Mouse (Mus musculus) forebrain, embryonic 13.5 days (tissue): ENCODE results near the gene Myo16. TPM values are rescaled to one million over a fixed set of nuclear protein-coding genes. Genes with fewer than 3 reads are reported as not detected.

Experiments used
- ATAC-seq: fragments of 200-750 bp; cut with Nextera tagmentation; 2 replicates; pipeline ENCODE4 v1.8.0; 2017
- H3K27ac ChIP-seq: fragments of 300-500 bp; sonication (generic); 2 replicates; pipeline ENCODE4 v1.5.1; 2015; ENCODE audit warnings: inconsistent platforms, mild to moderate bottlenecking, moderate library complexity
- H3K27me3 ChIP-seq: fragments of 300-500 bp; sonication (generic); 2 replicates; pipeline ENCODE4 v1.6.1; 2015; ENCODE audit warnings: mild to moderate bottlenecking, inconsistent platforms
- H3K36me3 ChIP-seq: fragments of 300-500 bp; sonication (generic); 2 replicates; pipeline ENCODE4 v1.6.1; 2015; ENCODE audit warnings: mild to moderate bottlenecking, inconsistent platforms; ENCODE audit not compliant: poor library complexity, severe bottlenecking
- H3K4me1 ChIP-seq: fragments of 300-500 bp; sonication (generic); 2 replicates; pipeline ENCODE4 v1.6.1; 2015; ENCODE audit warnings: inconsistent platforms
- H3K4me2 ChIP-seq: fragments of 300-500 bp; sonication (generic); 2 replicates; pipeline ENCODE4 v1.6.1; 2015; ENCODE audit warnings: inconsistent platforms, mild to moderate bottlenecking, moderate library complexity
- H3K4me3 ChIP-seq: fragments of 300-500 bp; sonication (generic); 2 replicates; pipeline ENCODE4 v1.5.1; 2015; ENCODE audit warnings: mild to moderate bottlenecking, inconsistent platforms
- H3K9ac ChIP-seq: fragments of 300-500 bp; sonication (generic); 2 replicates; pipeline ENCODE4 v1.6.1; 2015; ENCODE audit warnings: mild to moderate bottlenecking, inconsistent platforms
- H3K9me3 ChIP-seq: fragments of 300-500 bp; sonication (generic); replicated peaks from 2 replicates; pipeline ENCODE4 v1.6.1; 2016; ENCODE audit warnings: inconsistent platforms
- WGBS: fragments of 180-500 bp; shearing (Covaris S2); methylation state at CpG from one replicate; pipeline ENCODE4 v1.1.7; 2015; 5-methylcytosine and 5-hydroxymethylcytosine counted together
- polyA plus RNA-seq: library from polyadenylated mRNA; unstranded; fragments of >200 nt; fragmentation: Nextera tagmentation; extraction: Ambion mirVana; gene quantifications from 2 replicates; pipeline ENCODE4 v1.2.1, GENCODE M21; 2015

The Myo16 gene
- polyA plus RNA-seq, 1 experiment from 2014 or later = 2.0 TPM

- Histone ChIP-seq H3K36me3 (no peaks in the 10 kb centered on the region), H3K9me3 (no peaks in the 10 kb centered on the region), H3K27me3 (no peaks in the 10 kb centered on the region), H3K9ac (no peak overlapping the region), H3K4me2 (no peak overlapping the region), H3K27ac (no peak overlapping the region), H3K4me1 (peaks cover 44% of the 10 kb centered on the region), H3K4me3 (no peak overlapping the region)
- no peak for ATAC-seq
- 81% methylated on average over 2 of the region's 2 CpGs for WGBS
Observed at GRCm38 (mm10) chr8:10394506-10394905, 240.8 kb downstream of the Myo16 start.

DNA sequence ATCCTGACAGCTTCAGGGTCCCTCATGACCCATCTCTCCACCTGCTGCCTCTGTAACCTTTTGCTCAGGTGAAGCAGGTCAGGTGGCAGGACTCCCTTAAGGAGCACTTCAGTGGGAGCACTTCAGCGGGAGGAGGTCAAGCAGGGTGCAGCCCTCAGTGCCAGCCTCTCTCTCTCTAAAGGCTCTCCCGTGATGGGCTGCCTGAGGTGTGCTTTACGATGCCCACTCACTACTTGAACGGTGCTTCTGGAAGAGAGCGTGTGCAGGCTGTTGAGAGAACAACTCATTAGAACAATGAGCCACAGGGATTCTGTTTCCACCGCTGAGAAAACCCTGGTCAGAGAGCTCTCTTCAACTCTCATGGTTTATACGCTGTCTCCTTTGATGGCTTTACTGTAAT is 241.4 kb downstream of the Myo16 start:
- Histone ChIP-seq H3K4me2 (no peak overlapping the region), H3K36me3 (no peaks in the 10 kb centered on the region), H3K4me3 (no peak overlapping the region), H3K27ac (no peak overlapping the region), H3K9ac (no peak overlapping the region), H3K4me1 (peaks cover 42% of the 10 kb centered on the region), H3K27me3 (no peaks in the 10 kb centered on the region), H3K9me3 (no peaks in the 10 kb centered on the region)
- WGBS = 45% methylated on average over 7 of the region's 7 CpGs
- no peak for ATAC-seq

GRCm38 (mm10) chr8:10402606-10403005 is 248.9 kb downstream of the Myo16 start:
- no peaks in the 10 kb centered on the region for H3K36me3 ChIP-seq
- peak; percentile 39 for ATAC-seq
- H3K27ac ChIP-seq = no peak overlapping the region
- H3K27me3 ChIP-seq = no peaks in the 10 kb centered on the region
- WGBS = 16% methylated on average over 4 of the region's 4 CpGs
- H3K9ac ChIP-seq = no peak overlapping the region
- no peaks in the 10 kb centered on the region for H3K4me1 ChIP-seq
- H3K9me3 ChIP-seq = no peaks in the 10 kb centered on the region
- no peak overlapping the region for H3K4me2 ChIP-seq
- no peak overlapping the region for H3K4me3 ChIP-seq

- Histone ChIP-seq H3K4me3 (no peak overlapping the region), H3K36me3 (no peaks in the 10 kb centered on the region), H3K9ac (no peak overlapping the region), H3K4me1 (no peaks in the 10 kb centered on the region), H3K4me2 (no peak overlapping the region), H3K9me3 (no peaks in the 10 kb centered on the region), H3K27ac (no peak overlapping the region), H3K27me3 (no peaks in the 10 kb centered on the region)
- ATAC-seq = peak; percentile 46
- 41% methylated on average over 8 of the region's 8 CpGs for WGBS
Observed at GRCm38 (mm10) chr8:10405469-10405868, 251.8 kb downstream of the Myo16 start.

GRCm38 (mm10) chr8:10409043-10409442 is 255.3 kb downstream of the Myo16 start:
- Histone ChIP-seq H3K4me3 (no peak overlapping the region), H3K27me3 (no peaks in the 10 kb centered on the region), H3K4me2 (no peak overlapping the region), H3K9me3 (no peaks in the 10 kb centered on the region), H3K9ac (no peak overlapping the region), H3K27ac (no peak overlapping the region), H3K36me3 (no peaks in the 10 kb centered on the region), H3K4me1 (peaks cover 27% of the 10 kb centered on the region)
- 92% methylated on average over 9 of the region's 9 CpGs for WGBS
- ATAC-seq = no peak

DNA sequence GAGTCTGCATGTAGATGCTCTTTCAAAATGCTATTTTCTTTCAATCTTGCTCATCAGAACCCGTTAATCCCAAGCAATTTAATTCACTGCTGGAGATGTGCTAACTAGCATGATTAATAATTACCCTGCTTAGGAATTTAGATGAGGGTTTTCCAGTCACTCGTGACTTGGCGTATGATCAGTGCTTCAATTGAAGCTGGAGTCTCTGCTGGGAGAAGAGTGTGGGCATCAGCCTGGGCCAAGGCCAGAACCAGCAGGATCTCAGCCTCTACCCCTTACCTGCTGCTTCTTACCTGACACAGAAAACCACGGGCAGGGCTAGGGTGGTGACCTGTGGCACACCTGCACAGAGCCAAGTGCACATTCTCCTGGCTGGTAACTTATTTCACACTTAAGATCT is 257.8 kb downstream of the Myo16 start:
- Histone ChIP-seq H3K4me2 (no peak overlapping the region), H3K4me1 (peaks cover 33% of the 10 kb centered on the region), H3K4me3 (no peak overlapping the region), H3K27me3 (no peaks in the 10 kb centered on the region), H3K9me3 (no peaks in the 10 kb centered on the region), H3K27ac (peak overlapping the region; percentile 41), H3K9ac (no peak overlapping the region), H3K36me3 (no peaks in the 10 kb centered on the region)
- peak; percentile 20; the same call in 1 of the 2 replicates for ATAC-seq
- 37% methylated on average over 4 of the region's 4 CpGs for WGBS

DNA sequence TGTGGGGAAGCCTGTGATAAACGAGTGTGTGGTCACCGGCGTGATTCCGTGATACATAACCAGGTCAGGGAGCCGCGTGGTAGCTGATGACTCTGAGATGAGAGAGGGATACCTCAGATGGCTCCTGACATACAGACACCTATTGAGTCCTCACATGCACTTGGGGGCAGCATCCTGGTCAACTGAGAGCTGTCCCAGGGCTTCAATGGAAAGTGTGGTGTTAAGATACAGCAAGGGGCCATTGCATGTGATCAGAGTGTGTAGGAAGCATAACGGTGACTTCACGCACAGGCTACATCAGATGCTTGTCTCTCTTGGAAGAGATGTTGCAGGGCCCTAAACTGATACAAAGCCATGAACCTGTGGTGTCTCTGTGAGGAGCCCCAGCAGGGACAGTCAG is 260.2 kb downstream of the Myo16 start:
- no peaks in the 10 kb centered on the region for H3K36me3 ChIP-seq
- no peak overlapping the region for H3K4me2 ChIP-seq
- H3K9me3 ChIP-seq = no peaks in the 10 kb centered on the region
- no peak overlapping the region for H3K27ac ChIP-seq
- H3K27me3 ChIP-seq = no peaks in the 10 kb centered on the region
- no peak for ATAC-seq
- WGBS = 88% methylated on average over 8 of the region's 8 CpGs
- no peak overlapping the region for H3K9ac ChIP-seq
- H3K4me3 ChIP-seq = no peak overlapping the region
- H3K4me1 ChIP-seq = peaks cover 39% of the 10 kb centered on the region

DNA sequence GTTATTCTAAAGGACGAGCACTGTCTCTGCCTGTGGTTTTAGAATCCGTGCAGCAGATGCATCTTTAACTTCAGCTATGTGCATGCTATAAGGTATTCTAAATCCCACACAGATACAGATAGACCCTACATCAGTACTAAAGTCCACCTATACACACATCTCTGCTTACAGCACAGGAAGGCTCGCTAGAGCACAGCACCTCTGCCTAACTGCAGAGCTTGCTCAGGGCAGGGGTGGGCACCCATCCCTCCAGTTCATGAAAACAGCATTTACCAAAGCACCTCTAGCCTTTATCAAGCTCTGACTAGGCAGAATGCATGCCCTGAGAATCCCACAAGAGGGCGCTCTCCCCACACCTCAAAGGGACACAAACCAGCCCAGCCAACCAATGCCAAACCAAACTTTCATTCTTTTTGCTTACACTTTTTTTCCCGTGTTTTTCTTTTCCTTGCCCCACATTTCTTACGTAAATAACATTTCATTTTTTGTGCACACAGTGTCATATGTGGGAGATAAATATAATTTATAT is 261.0 kb downstream of the Myo16 start:
- Histone ChIP-seq H3K36me3 (no peaks in the 10 kb centered on the region), H3K4me3 (no peak overlapping the region), H3K27me3 (no peaks in the 10 kb centered on the region), H3K4me2 (no peak overlapping the region), H3K4me1 (peaks cover 47% of the 10 kb centered on the region), H3K9ac (no peak overlapping the region), H3K9me3 (no peaks in the 10 kb centered on the region), H3K27ac (no peak overlapping the region)
- WGBS = 21% methylated on average over 6 of the region's 6 CpGs
- peak; percentile 5; the same call in 1 of the 2 replicates for ATAC-seq

DNA sequence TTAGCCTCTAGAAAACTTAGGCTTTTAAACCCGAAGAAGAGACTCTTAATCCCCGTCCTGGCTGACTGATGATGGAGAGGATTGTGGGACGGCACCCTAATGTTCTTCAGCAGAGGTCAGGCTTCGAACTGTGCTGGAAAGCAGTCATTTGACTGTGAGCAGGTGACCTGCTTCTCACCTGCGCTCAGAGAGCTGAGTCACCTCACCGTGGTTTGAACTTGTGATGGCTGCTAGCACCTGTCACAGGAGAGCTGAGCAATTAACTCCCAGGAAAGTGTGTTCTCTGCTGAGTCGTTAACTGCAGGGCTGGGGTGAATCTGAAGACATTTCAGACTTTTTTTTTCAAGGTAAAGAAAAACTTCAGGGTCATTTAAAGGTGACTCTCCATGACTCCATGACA is 261.6 kb downstream of the Myo16 start:
- no peak overlapping the region for H3K9ac ChIP-seq
- no peak overlapping the region for H3K27ac ChIP-seq
- H3K4me2 ChIP-seq = no peak overlapping the region
- no peaks in the 10 kb centered on the region for H3K9me3 ChIP-seq
- 23% methylated on average over 7 of the region's 7 CpGs for WGBS
- no peak for ATAC-seq
- no peaks in the 10 kb centered on the region for H3K27me3 ChIP-seq
- H3K36me3 ChIP-seq = no peaks in the 10 kb centered on the region
- H3K4me3 ChIP-seq = no peak overlapping the region
- H3K4me1 ChIP-seq = peaks cover 48% of the 10 kb centered on the region

GRCm38 (mm10) chr8:10415885-10416284 is 262.2 kb downstream of the Myo16 start:
- Histone ChIP-seq H3K27me3 (no peaks in the 10 kb centered on the region), H3K27ac (no peak overlapping the region), H3K4me2 (no peak overlapping the region), H3K36me3 (no peaks in the 10 kb centered on the region), H3K4me1 (peaks cover 47% of the 10 kb centered on the region), H3K4me3 (no peak overlapping the region), H3K9me3 (no peaks in the 10 kb centered on the region), H3K9ac (no peak overlapping the region)
- 86% methylated on average over 9 of the region's 9 CpGs for WGBS
- no peak for ATAC-seq

DNA sequence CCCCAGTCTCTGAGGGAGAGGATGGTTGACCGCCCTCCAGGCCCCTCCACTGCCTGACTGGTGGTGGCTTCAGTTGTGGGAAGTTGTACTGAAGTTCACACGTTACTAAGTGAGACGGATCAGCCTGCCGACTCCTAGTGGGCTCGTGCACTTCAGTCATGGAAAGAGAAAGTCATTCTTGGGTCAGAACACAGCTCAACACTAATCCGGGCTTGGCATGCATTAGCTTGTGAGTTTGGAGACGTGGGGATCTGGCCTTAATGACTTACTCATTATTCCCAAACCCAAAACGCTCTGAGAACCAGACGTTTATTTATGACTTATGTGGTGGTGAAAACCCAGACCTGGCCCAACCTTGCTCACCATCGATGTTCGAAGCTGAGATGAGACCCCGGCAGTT is 263.1 kb downstream of the Myo16 start:
- Histone ChIP-seq H3K36me3 (no peaks in the 10 kb centered on the region), H3K27ac (no peak overlapping the region), H3K4me3 (no peak overlapping the region), H3K4me1 (peaks cover 38% of the 10 kb centered on the region), H3K9me3 (no peaks in the 10 kb centered on the region), H3K27me3 (no peaks in the 10 kb centered on the region), H3K9ac (no peak overlapping the region), H3K4me2 (no peak overlapping the region)
- no peak for ATAC-seq
- 86% methylated on average over 12 of the region's 12 CpGs for WGBS

GRCm38 (mm10) chr8:10417281-10417680 is 263.6 kb downstream of the Myo16 start:
- no peak for ATAC-seq
- Histone ChIP-seq H3K9me3 (no peaks in the 10 kb centered on the region), H3K4me2 (no peak overlapping the region), H3K4me1 (peaks cover 36% of the 10 kb centered on the region), H3K27ac (no peak overlapping the region), H3K27me3 (no peaks in the 10 kb centered on the region), H3K9ac (no peak overlapping the region), H3K4me3 (no peak overlapping the region), H3K36me3 (no peaks in the 10 kb centered on the region)
- 94% methylated on average over 6 of the region's 6 CpGs for WGBS

DNA sequence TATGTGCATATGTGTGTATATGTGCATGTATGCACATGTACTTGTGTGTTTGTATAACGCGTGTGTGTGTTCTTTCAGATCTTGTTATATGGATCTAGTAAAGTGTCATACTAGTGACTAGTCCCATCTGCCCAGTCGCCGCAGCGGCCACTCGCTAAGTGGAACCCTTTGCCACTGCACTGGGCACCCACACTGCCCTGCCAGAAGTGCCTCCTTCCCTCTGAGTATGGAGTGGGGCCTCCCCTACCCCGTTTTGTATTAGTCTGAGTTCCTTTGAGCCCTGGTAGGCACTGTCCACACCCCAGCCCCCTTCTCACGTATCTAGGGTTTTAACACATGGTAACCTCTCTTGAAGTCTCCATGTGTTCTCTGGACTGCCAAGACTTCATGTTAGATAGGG is 264.3 kb downstream of the Myo16 start:
- H3K9me3 ChIP-seq = no peaks in the 10 kb centered on the region
- H3K9ac ChIP-seq = no peak overlapping the region
- H3K27me3 ChIP-seq = no peaks in the 10 kb centered on the region
- 87% methylated on average over 8 of the region's 8 CpGs for WGBS
- no peak overlapping the region for H3K4me3 ChIP-seq
- H3K36me3 ChIP-seq = no peaks in the 10 kb centered on the region
- H3K4me2 ChIP-seq = no peak overlapping the region
- ATAC-seq = no peak
- peaks cover 32% of the 10 kb centered on the region for H3K4me1 ChIP-seq
- no peak overlapping the region for H3K27ac ChIP-seq
